Mouse (Mus musculus) stomach, postnatal 0 days (tissue): ENCODE measurements at regions not wholly inside any gene's neighbourhood (a gene's known extent, or its start where the extent isn't known, plus 50 kb on each side); places are given as distances from the start of the nearest gene placed in this dataset.
A peak's percentile ranks its signal among the peaks of the same experiment; 100 is the strongest.

Source experiments
- ATAC-seq: fragments of 200-750 bp; cut with Nextera tagmentation; 2 replicates; pipeline ENCODE4 v1.8.0; 2017; ENCODE audit not compliant: low FRiP score, low TSS enrichment
- DNase-seq: peaks from one replicate; pipeline ENCODE4 v3.0.0-alpha.2; 2016; ENCODE audit warnings: low spot score
- H3K27ac ChIP-seq: fragments of 300-500 bp; sonication (generic); replicated peaks from 2 replicates; pipeline ENCODE4 v1.5.1; 2014; ENCODE audit warnings: mild to moderate bottlenecking, control low read depth
- H3K27me3 ChIP-seq: fragments of 300-500 bp; sonication (generic); 2 replicates; pipeline ENCODE4 v1.6.1; 2014; ENCODE audit warnings: low read length; ENCODE audit not compliant: control insufficient read depth, insufficient read depth
- H3K36me3 ChIP-seq: fragments of 300-500 bp; sonication (generic); 2 replicates; pipeline ENCODE4 v1.6.1; 2014; ENCODE audit warnings: low read length, mixed read lengths; ENCODE audit not compliant: control insufficient read depth, insufficient read depth
- H3K4me1 ChIP-seq: fragments of 300-500 bp; sonication (generic); replicated peaks from 2 replicates; pipeline ENCODE4 v1.6.1; 2014; ENCODE audit warnings: antibody characterized with exemption; ENCODE audit not compliant: control insufficient read depth, insufficient read depth
- H3K4me2 ChIP-seq: fragments of 300-500 bp; sonication (generic); replicated peaks from 2 replicates; pipeline ENCODE4 v1.6.1; 2014; ENCODE audit warnings: low read depth, mild to moderate bottlenecking, control low read depth, moderate library complexity
- H3K4me3 ChIP-seq: fragments of 300-500 bp; sonication (generic); 2 replicates; pipeline ENCODE4 v1.5.1; 2014; ENCODE audit warnings: low read depth, low read length, control low read depth
- H3K9ac ChIP-seq: fragments of 300-500 bp; sonication (generic); 2 replicates; pipeline ENCODE4 v1.6.1; 2014; ENCODE audit warnings: mild to moderate bottlenecking, low read length, control low read depth, mixed read lengths
- H3K9me3 ChIP-seq: fragments of 300-500 bp; sonication (generic); 2 replicates; pipeline ENCODE4 v1.6.1; 2016; ENCODE audit warnings: low read length; ENCODE audit not compliant: control insufficient read depth
- CTCF ChIP-seq: IDR thresholded peaks from 2 replicates; pipeline ENCODE4 v1.5.1; 2016; ENCODE audit warnings: antibody characterized with exemption, low read depth, mild to moderate bottlenecking, moderate library complexity
- EP300 ChIP-seq: optimal IDR thresholded peaks from 2 replicates; pipeline ENCODE3; 2016; ENCODE audit warnings: antibody characterized with exemption
- WGBS: fragments of 180-500 bp; shearing (Covaris S2); extraction: QIAGEN DNeasy Blood & Tissue Kit; methylation state at CpG from one replicate; pipeline ENCODE4 v1.1.7; 2014; 5-methylcytosine and 5-hydroxymethylcytosine counted together

- TF ChIP-seq CTCF (no peak), EP300 (no peak)
- Histone ChIP-seq H3K4me3 (no peak overlapping the region), H3K9ac (no peak overlapping the region), H3K4me1 (no peaks in the 10 kb centered on the region), H3K27ac (no peak overlapping the region), H3K4me2 (no peak overlapping the region), H3K36me3 (no peaks in the 10 kb centered on the region), H3K9me3 (no peaks in the 10 kb centered on the region), H3K27me3 (no peaks in the 10 kb centered on the region)
- no peak for DNase-seq
- ATAC-seq = no peak
- WGBS = 98% methylated on average over 3 of the region's 3 CpGs
Measured at GRCm38 (mm10) chr14:24873406-24873805, 386.5 kb downstream of the Rps24 start.

- 72% methylated on average over 12 of the region's 12 CpGs for WGBS
Measured at GRCm38 (mm10) chr14:24874426-24875155, 387.7 kb downstream of the Rps24 start.

GRCm38 (mm10) chr14:24875156-24875545 lies 388.2 kb downstream of the Rps24 start:
- H3K36me3 ChIP-seq = no peaks in the 10 kb centered on the region
- 76% methylated on average over 8 of the region's 8 CpGs for WGBS
- H3K27me3 ChIP-seq = no peaks in the 10 kb centered on the region
- DNase-seq = no peak
- no peaks in the 10 kb centered on the region for H3K9me3 ChIP-seq
- no peak overlapping the region for H3K4me3 ChIP-seq
- H3K4me1 ChIP-seq = no peaks in the 10 kb centered on the region
- no peak overlapping the region for H3K27ac ChIP-seq
- no peak for ATAC-seq
- no peak overlapping the region for H3K9ac ChIP-seq
- H3K4me2 ChIP-seq = no peak overlapping the region
- TF ChIP-seq CTCF = no peak
- no peak for TF ChIP-seq EP300

More at GRCm38 (mm10) chr14:24874426-24875155, 387.7 kb downstream of the Rps24 start:
- H3K27ac ChIP-seq = no peak overlapping the region
- TF ChIP-seq CTCF = no peak
- no peak for TF ChIP-seq EP300
- no peaks in the 10 kb centered on the region for H3K4me1 ChIP-seq
- no peaks in the 10 kb centered on the region for H3K9me3 ChIP-seq
- no peak for DNase-seq
- H3K9ac ChIP-seq = no peak overlapping the region
- no peak overlapping the region for H3K4me2 ChIP-seq
- no peaks in the 10 kb centered on the region for H3K27me3 ChIP-seq
- no peaks in the 10 kb centered on the region for H3K36me3 ChIP-seq
- no peak for ATAC-seq
- no peak overlapping the region for H3K4me3 ChIP-seq

GRCm38 (mm10) chr14:24875934-24876333 lies 389.0 kb downstream of the Rps24 start:
- TF ChIP-seq CTCF = peak; percentile 41
- TF ChIP-seq EP300 = no peak

GRCm38 (mm10) chr14:24876508-24876907 lies 389.6 kb downstream of the Rps24 start:
- 79% methylated on average over 5 of the region's 5 CpGs for WGBS

More at GRCm38 (mm10) chr14:24875934-24876333, 389.0 kb downstream of the Rps24 start:
- WGBS = 63% methylated on average over 6 of the region's 6 CpGs
- no peaks in the 10 kb centered on the region for H3K9me3 ChIP-seq
- H3K9ac ChIP-seq = no peak overlapping the region
- ATAC-seq (no peak), DNase-seq (no peak)
- no peaks in the 10 kb centered on the region for H3K27me3 ChIP-seq
- H3K4me1 ChIP-seq = no peaks in the 10 kb centered on the region
- no peak overlapping the region for H3K27ac ChIP-seq
- H3K36me3 ChIP-seq = no peaks in the 10 kb centered on the region
- H3K4me2 ChIP-seq = no peak overlapping the region
- H3K4me3 ChIP-seq = no peak overlapping the region

GRCm38 (mm10) chr14:24877853-24878252 lies 390.9 kb downstream of the Rps24 start:
- no peak for TF ChIP-seq CTCF
- TF ChIP-seq EP300 = no peak
- WGBS = 42% methylated on average over 3 of the region's 3 CpGs
- no peak for DNase-seq
- Histone ChIP-seq H3K4me1 (no peaks in the 10 kb centered on the region), H3K4me3 (no peak overlapping the region), H3K9ac (no peak overlapping the region), H3K27ac (no peak overlapping the region), H3K9me3 (no peaks in the 10 kb centered on the region), H3K27me3 (no peaks in the 10 kb centered on the region), H3K4me2 (no peak overlapping the region), H3K36me3 (no peaks in the 10 kb centered on the region)
- no peak for ATAC-seq

More at GRCm38 (mm10) chr14:24876508-24876907, 389.6 kb downstream of the Rps24 start:
- TF ChIP-seq CTCF (no peak), EP300 (no peak)
- Histone ChIP-seq H3K27me3 (no peaks in the 10 kb centered on the region), H3K9ac (no peak overlapping the region), H3K9me3 (no peaks in the 10 kb centered on the region), H3K36me3 (no peaks in the 10 kb centered on the region), H3K4me3 (no peak overlapping the region), H3K4me1 (no peaks in the 10 kb centered on the region), H3K27ac (no peak overlapping the region), H3K4me2 (no peak overlapping the region)
- no peak for ATAC-seq
- DNase-seq = no peak
